Mouse (Mus musculus) layer of hippocampus, postnatal 14 days (tissue): ENCODE results near the gene Pear1. TPM values are rescaled to one million over a fixed set of nuclear protein-coding genes. Genes with fewer than 3 reads are reported as not detected.

ENCODE experiments used
- DNase-seq, 2 experiments: peaks; one replicate each; pipeline ENCODE4 v3.0.0; 2021 to 2022; ENCODE audit warnings: low spot score in 2 of 2, mixed read lengths in 1 of 2
- total RNA-seq, 2 experiments: library from RNA; stranded (reverse); gene quantifications; 2 replicates each; pipeline ENCODE4 v1.2.3; 2021

Gene Pear1
- total RNA-seq, 2 experiments from 2014 or later: 7.4 to 8.2 TPM

DNA sequence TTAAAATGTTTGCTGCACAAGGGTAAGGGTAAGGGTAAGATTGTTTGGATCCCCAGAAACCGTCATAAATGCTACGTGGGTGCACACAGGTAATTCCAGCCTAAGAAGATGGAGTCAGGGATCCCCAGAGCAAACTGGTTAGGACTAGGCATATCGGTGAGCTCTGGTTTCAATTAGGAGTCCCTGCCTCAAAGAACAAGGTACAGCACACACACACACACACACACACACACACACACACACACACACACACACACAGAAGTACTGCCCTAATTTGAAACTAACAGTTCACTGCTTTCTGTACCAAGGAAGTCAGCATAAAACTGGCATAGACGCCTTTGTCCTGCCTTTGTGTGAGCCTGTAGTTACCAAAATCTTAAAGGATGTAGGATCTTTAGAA is 11.7 kb downstream of the Pear1 start:
- DNase-seq: no peak

DNA sequence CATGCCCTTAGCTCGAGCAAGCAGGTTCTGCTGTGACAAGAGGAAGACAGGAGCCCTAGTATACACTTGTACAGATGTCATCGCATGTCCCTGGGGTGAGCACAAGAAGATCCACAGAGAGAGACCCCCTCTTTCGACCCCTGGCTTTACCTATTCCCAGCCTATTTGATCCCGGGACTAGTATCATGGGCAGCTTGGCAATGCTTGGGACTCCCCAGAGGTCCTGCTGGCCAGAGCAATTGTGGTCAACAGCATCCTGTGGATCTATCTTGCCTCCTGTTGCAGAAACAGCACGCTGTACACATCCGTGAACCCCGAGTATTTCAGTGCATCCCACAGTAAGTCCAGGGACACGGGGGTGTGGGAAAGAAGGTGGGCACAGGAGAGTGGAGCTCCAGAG is 12.8 kb downstream of the Pear1 start:
- no peak for DNase-seq

DNA sequence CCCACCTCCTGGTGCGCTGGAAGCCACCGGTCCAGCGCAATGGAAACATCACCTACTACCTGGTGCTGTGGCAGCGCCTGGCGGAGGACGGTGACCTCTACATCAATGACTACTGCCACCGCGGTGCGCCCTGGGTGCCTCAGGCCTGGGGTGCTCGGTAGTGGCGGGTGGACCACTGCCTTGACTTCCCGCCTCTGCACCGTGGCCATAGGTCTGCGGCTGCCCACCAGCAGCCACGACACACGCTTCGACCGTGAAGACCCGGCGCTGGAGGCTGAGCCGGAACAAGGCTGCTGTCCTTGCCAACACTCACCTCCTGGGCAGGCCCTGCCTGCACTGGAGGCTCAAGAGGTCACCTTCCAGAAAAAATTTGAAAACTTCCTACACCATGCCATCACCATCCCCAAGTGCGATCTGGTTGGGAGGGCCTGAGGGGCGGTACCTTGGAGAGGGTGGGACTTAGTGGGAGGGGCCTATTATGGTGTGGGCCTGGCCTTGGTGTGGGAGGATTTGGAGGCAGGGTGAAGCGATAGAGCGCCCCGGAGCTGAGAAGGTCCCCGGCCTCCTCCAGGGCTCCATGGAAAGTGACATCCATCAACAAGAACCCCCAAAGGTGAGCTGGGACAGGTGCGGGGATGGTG is 14.7 kb downstream of the Pear1 start:
- DNase-seq: no peak

DNA sequence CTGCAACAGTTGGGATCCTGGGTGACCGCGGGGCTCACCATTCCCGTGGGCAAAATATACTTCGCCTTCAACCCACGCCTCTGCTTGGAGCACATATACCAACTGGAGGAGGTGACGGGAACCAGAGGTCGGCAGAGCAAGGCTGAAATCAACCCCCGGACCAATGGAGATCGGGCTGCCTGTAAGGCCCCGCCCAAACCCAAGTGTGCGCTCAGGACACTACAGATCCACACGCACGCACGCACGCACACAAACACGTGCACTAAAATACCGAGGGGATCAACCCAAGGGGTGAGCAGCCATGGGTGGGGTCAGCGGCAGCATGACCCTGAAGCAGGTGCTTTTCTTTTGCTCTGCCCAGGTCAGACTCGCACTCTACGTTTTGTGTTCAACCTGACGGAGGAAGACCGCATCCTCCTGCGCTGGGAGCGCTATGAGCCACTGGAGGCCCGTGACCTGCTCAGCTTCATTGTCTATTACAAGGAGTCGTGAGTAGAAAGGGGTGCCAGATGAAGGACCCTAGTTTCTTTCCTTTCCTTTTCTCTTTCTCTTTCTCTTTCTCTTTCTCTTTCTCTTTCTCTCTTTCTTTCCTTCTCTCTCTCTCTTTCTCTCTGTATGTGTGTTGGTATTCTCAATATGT is 19.9 kb downstream of the Pear1 start:
- DNase-seq: no peak

DNA sequence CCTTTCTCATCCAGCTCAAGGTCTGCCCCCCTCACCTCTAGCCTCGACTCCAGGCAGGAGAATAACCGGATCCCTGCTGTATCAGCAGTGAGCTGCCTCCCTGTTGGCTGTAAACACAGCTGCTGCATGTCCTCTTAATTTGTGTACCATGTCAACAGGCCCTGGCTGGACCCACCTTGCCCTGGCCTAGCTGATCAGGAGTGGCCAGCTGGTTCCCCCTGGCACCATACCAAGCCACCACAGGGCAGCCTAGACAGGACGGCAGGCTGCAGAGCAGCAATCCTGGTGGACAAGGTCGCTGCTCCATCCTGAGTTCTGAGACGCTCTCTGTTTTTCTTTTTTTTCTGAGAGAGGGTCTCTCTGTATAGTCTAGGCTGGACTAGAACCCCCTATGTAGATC is 22.4 kb downstream of the Pear1 start:
- DNase-seq: no peak

DNA sequence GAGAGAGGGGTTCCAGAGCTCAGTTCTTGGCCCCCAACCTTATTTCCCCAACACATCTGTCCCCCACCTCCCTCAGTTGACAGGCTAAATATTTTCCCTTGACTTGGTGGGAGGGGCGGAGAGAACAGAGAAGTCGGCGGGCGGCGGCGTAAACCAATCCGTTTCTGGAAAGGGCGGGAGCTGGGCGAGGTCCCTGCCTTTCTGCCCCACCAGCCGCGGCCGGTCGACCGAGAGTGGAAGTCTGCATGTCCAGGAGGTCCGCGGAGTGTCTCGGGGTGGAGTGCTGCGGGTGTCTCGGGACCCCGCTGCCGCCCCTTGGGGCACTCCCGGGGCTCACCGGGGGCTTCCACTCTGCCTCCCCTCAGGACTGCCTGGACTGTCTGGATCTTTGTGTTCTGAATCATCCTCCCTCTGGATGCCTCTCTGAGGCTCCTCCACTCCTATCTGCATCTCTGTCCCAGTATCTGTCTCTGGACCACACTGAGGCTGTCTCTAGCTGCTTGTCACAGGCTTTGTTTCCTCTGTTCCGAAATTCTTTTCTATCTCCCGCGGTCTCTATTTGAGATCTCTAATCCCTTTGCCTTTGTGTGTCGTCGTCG is 27.3 kb downstream of the Pear1 start, which contains the start of gene Insrr:
Gene Insrr (plus strand): TSS at position 216 of the 599 bp plus-strand sequence.
- no peak for DNase-seq

DNA sequence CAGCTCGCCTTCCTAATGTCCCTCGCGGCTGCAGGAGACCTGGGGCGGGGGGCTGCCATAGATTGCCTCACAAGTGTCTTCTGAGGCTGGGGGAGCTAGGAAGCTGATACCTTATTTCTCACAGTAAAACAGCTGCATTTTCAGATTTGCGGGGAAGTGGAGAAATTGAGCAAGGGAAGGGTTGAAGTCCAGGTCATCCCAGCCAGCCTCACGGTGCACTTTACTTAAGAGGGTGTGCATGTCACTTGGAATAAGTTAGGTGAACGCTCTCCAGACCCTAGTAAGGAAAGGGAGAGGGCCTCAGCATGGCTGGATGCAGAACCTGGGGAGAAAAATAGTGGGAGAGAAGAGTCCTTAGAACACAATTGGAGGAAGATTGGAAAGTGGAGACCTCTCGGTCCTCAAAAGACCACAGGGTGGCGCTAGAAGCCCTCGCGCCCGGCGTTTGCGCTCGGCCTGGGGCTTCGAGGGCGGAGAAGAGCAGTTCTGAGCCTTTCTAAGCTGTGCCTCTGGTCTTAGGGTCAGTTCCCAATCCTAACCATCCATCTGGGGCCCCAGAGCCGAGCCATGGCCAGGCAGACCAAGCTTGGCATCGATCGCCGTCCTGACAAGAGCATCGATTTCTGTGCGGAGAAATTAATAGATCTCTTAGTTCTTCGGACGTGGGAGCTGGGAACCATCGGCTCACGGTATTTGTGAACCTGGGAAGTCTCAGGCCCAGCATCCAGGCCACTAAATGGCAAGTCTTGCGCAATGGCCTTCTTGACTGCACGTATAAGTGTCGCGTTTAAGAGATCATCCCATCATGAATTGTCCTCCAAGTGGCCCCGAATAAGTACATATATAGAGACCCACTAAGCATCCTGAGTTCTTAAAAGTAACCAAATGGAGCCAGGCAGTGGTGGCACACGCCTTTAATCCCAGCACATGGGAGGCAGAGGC is 28.5 kb downstream of the Pear1 start:
- DNase-seq: peak; percentile 25 to 35

DNA sequence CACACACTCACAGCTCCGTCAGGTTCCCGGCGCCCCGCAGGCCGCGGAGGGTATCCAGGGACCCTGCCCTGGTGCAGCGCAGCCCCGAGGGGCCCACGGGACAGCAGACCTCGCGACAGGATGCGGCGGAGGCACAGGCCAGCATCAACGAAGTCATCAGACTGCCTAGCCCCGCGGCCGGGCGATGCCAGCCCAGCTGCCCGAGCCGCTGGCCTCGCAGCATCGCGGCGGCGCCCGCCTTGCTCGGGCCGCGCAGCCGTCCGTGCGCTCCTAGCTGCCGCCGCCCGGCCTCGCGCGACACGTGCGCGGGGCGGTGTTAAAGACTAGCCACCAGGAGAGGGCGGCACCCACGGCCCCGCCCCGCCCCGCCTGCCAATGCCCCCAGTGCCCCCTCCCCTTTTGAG is 29.2 kb downstream of the Pear1 start, which contains the start of gene Ntrk1:
Gene Ntrk1 (minus strand): TSS at position 241 of the 404 bp plus-strand sequence.
- DNase-seq: no peak

DNA sequence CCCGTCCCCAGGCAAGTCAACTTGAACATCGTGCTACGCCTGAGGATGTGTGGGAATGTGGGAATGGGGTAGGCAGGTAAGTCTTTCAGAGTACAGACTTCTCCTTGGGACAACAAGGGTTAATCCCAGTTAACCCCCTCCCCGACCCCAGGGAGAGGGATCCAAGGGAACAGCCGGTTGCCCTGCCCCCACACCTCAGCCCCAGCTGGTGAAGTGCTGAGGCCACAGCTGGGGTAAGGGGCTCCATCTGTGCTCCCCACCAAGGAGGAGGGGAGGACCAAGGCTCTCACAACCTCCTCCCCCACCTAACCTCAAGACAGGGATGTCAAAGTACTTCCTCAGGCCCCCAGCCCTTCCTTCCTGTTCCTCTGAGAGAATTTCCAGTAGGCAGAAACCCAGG is 34.3 kb downstream of the Pear1 start:
- DNase-seq: no peak

DNA sequence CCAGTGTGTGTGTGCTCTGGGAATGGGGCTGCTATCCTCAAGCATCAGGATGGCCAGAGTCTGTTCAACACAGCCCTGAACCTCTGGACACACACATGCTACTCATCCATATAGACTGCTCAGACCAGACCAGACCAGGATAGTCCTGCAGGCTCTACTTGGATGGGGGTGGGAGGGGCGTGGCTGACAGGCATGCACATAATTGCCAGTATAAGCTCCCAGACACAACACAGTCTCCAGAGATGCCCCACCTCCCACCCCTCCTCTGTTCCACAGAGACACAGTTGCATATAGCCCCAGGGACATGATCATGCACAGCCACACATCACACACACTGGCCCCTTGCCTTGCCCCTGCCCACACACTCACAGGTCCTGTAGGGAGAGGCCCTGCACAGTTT is 34.9 kb downstream of the Pear1 start:
- no peak for DNase-seq

GRCm38 (mm10) chr3:87785626-87786214 is 38.4 kb downstream of the Pear1 start:
- DNase-seq: no peak

- DNase-seq: no peak
Observed at GRCm38 (mm10) chr3:87785156-87785555, 39.0 kb downstream of the Pear1 start.

DNA sequence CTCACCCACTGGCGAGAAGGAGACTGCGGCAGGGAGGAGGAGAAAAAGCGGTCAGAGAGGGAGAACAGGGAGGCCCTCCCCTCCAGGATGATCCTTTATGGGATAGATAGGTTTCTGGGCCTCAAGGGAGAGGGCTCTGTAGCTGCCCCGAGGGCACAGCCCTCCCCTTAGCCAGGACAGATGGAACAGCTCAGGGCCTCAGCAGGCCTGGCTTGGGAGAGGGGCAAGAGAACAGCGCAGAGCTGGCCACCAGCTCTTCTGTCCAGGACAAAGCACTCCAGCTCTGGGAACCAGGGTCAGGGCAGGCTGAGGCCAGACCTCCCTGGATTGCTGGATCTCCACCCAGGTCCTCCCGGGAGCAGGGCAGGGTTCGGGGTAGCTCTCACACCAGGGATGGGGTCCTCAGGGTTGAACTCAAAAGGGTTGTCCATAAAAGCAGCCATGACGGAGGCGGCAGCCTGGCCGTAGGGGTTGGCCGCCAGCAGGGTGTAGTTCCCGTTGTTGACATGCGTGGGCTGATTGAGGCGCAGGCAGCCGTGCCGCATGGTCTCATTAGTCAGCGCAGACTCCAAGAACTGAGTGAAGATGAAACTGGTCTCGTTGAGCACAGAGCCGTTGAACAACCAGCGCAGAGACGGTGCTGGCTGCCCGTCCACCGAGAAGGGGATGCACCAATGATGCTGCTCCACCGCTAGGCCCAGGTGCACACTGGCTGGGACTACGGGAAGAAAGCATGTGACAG is 40.7 kb downstream of the Pear1 start:
- DNase-seq: no peak

GRCm38 (mm10) chr3:87779086-87779485 is 45.0 kb downstream of the Pear1 start:
- no peak for DNase-seq

DNA sequence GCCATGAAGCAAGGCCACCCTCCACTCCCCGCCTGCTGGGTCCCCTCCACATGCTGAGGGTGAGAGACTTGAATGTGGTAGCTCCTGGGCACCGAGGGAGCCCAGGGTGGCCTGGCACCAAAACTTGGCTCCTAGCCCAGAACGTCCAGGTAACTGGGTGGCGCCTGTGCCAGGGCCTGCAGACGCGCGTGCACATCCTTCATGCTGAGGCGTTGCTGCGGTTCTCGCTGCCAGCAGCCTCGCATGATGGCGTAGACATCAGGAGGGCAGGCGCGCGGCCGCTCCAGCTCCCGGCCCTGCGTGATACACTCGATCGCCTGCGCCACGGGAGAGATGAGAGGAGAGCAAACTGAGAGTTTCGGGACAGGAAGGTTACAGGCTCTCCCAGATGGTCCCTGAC is 45.8 kb downstream of the Pear1 start:
- DNase-seq: no peak

DNA sequence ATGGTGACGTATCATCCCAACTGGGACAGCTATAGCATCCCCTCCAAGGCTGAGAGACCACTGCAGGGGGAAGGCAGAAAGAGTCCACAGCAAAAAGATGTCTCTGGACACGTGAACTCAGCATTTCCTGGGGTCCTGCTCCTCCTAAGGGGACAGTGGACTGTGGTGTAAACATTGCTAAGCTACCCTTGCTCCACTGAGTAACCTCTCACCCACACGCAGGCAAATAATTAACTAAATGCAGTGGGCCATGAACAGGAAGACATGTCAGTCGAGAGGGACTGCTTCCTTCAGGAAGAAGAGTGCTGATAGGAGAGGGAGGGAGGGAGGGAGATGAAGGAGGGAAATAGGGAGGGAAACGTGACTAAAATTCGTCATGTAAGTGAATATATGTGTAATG is 53.0 kb downstream of the Pear1 start:
- DNase-seq: no peak

DNA sequence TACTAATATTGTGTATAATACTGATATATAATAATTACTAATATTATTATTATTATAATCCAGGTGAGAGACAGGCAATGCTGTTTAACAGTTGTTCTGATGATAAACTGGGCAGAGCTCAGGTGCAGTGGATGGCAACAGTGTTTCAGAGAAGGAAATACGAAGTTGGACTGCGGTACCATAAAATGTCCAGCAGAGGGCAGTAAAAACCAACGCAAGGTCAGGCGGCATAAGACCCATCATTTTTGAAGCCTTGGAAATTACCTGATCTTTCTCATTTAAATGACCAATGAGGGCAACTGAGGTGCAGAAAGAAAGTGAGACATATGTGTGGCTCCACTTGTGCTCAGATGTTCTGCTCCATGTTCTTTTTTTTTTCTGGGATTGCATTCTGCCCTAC is 53.8 kb downstream of the Pear1 start:
- peak; percentile 30 to 68 for DNase-seq

GRCm38 (mm10) chr3:87769506-87769905 is 54.6 kb downstream of the Pear1 start:
- no peak for DNase-seq

- DNase-seq: peak; percentile 37 to 49
Observed at GRCm38 (mm10) chr3:87768844-87769243, 55.3 kb downstream of the Pear1 start.

GRCm38 (mm10) chr3:87768431-87768830 is 55.7 kb downstream of the Pear1 start:
- DNase-seq: no peak
